Mouse (Mus musculus): ENCODE results near the gene Csad.

DNA sequence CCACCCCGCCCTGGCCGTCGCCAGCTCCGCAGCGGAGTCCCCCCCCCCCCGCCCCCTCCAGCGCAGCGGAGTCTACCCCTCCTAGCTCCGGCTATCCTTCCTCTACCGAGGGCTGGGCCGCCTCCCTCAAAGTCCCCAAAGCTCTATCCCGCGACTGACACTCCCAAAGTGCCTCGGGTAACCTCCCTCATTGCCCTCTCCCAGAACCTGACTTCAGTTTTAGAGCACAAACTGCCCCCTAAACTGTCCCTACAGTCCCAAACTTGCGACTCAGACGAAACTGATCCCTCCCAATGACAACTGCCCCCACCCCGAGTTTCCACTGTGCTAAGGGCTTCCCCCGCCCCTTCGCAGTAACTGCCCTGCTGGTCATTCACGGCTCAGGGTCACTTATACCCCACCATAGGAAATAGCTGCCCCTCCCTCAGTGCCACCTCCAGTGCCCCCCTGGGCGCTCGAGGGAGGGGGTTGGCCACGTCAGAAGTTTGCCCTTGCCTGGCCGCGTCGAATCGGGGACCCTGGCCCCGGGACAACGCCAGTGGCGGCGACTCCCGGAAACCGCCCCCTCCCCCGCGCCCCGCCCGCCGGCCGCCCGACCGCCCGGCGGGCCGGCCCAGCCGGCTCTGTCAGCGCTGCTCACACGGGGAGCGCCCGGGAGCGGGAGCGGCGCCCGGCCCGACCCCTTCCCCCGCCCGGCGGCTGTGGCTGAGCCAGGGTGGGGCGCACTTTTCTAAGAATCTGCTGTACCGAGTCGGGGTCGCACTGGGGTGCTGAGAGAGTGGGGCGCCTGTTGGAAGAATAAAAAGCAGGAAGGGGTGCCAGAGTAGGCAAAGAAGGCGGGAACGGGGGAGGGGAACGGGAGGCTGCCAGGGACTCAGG, 43.0 kb upstream of the Csad start:
- TF ChIP-seq POLR2A (IDR thresholded peaks at IDR 0.05; ENCODE audit: low read depth, low read length), result no peak; the same call in 1 of the 2 replicates
- no peak for TF ChIP-seq CTCF (IDR thresholded peaks at IDR 0.05; ENCODE audit: extremely low read depth, insufficient read depth, insufficient read length, insufficient replicate concordance)

Data from spleen, adult 2 months (tissue).